Comparison of ENCODE assay signal across 8 mouse cellular contexts in genomic region chr10:80051618-80052373, GRCm38 (mm10). TPM values are rescaled to one million over a fixed set of nuclear protein-coding genes. Genes with fewer than 3 reads are reported as not detected.
A peak's percentile ranks its signal among the peaks of the same experiment; 100 is the strongest.
DNase-seq lines count a peak whose midpoint lies in the region; ATAC-seq and TF ChIP-seq lines count a peak whose summit lies in the region.

No protein-coding gene starts in this region.

- TF ChIP-seq CTCF in forebrain, postnatal 0 days (IDR thresholded peaks at IDR 0.05; ENCODE audit: low read depth), result no peak
- TF ChIP-seq CTCF in bone marrow, adult 2 months (IDR thresholded peaks at IDR 0.05; ENCODE audit: control insufficient read depth, insufficient read depth, low read length), result no peak

- peaks cover 8% of the 10 kb centered on the region; the same call in 1 of the 2 replicates for H3K27me3 ChIP-seq in forebrain, embryonic 10.5 days (ENCODE audit: poor library complexity, severe bottlenecking)
- no peaks in the 10 kb centered on the region for H3K27me3 ChIP-seq in forebrain, postnatal 0 days (ENCODE audit: insufficient read depth, low read length)
- peaks cover 19% of the 10 kb centered on the region; the same call in 1 of the 2 replicates for H3K27me3 ChIP-seq in hindbrain, embryonic 10.5 days (ENCODE audit: insufficient read depth, poor library complexity, severe bottlenecking)
- H3K27me3 ChIP-seq in limb, embryonic 14.5 days (ENCODE audit: control insufficient read depth, insufficient read depth, low read length), result no peaks in the 10 kb centered on the region
- no peaks in the 10 kb centered on the region for H3K27me3 ChIP-seq in myocyte (ENCODE audit: control insufficient read depth, insufficient read depth, insufficient read length)

- H3K36me3 ChIP-seq in forebrain, embryonic 10.5 days (replicated peaks), result peaks cover 17% of the 10 kb centered on the region
- peaks cover 11% of the 10 kb centered on the region for H3K36me3 ChIP-seq in forebrain, postnatal 0 days (ENCODE audit: insufficient read depth)
- H3K36me3 ChIP-seq in hindbrain, embryonic 10.5 days, result peaks cover 17% of the 10 kb centered on the region
- peaks cover 15% of the 10 kb centered on the region for H3K36me3 ChIP-seq in limb, embryonic 14.5 days (ENCODE audit: control insufficient read depth, insufficient read depth, low read length)
- H3K36me3 ChIP-seq in myocyte (ENCODE audit: control insufficient read depth, insufficient read depth), result peaks cover 5% of the 10 kb centered on the region

- no peak for ATAC-seq in forebrain, postnatal 0 days
- ATAC-seq in limb, embryonic 14.5 days (ENCODE audit: low FRiP score, low read depth), result no peak

- peaks cover 89% of the 10 kb centered on the region for H3K4me1 ChIP-seq in forebrain, embryonic 10.5 days
- H3K4me1 ChIP-seq in forebrain, postnatal 0 days (ENCODE audit: insufficient read depth), result peaks cover 7% of the 10 kb centered on the region; the same call in 1 of the 2 replicates
- peaks cover 6% of the 10 kb centered on the region; the same call in 1 of the 2 replicates for H3K4me1 ChIP-seq in bone marrow, adult 2 months (ENCODE audit: control insufficient read depth, insufficient read depth, low read length)
- peaks cover 86% of the 10 kb centered on the region for H3K4me1 ChIP-seq in hindbrain, embryonic 10.5 days (replicated peaks)
- H3K4me1 ChIP-seq in limb, embryonic 14.5 days (ENCODE audit: control insufficient read depth, insufficient read depth, low read length), result peaks cover 16% of the 10 kb centered on the region

- peak overlapping the region; percentile 13; the same call in 1 of the 2 replicates for H3K4me3 ChIP-seq in forebrain, embryonic 10.5 days
- H3K4me3 ChIP-seq in forebrain, postnatal 0 days (ENCODE audit: low read depth, low read length), result no peak overlapping the region
- H3K4me3 ChIP-seq in bone marrow, adult 2 months (replicated peaks; ENCODE audit: control insufficient read depth, low read depth, low read length), result no peak overlapping the region
- H3K4me3 ChIP-seq in hindbrain, embryonic 10.5 days, result peak overlapping the region; percentile 16; the same call in 1 of the 2 replicates
- H3K4me3 ChIP-seq in limb, embryonic 14.5 days (replicated peaks; ENCODE audit: low read length), result no peak overlapping the region
- no peak overlapping the region for H3K4me3 ChIP-seq in myocyte

- no peak for DNase-seq in forebrain, embryonic 10.5 days (ENCODE audit: extremely low spot score, low spot score)
- no peak for DNase-seq in forebrain, postnatal 0 days
- no peak for DNase-seq in hindbrain, embryonic 10.5 days (ENCODE audit: low spot score)
- no peak for DNase-seq in limb, embryonic 14.5 days (ENCODE audit: low spot score)
- DNase-seq in testis, postnatal 10 days (ENCODE audit: low spot score), result no peak
- DNase-seq in frontal cortex, postnatal 36 days (ENCODE audit: low spot score in 2 of 2), result no peak

- H3K9me3 ChIP-seq in forebrain, embryonic 10.5 days, result no peaks in the 10 kb centered on the region
- H3K9me3 ChIP-seq in forebrain, postnatal 0 days (ENCODE audit: low read length), result no peaks in the 10 kb centered on the region
- no peaks in the 10 kb centered on the region for H3K9me3 ChIP-seq in hindbrain, embryonic 10.5 days
- no peaks in the 10 kb centered on the region for H3K9me3 ChIP-seq in limb, embryonic 14.5 days (ENCODE audit: control insufficient read depth, low read length)

- WGBS in forebrain, embryonic 10.5 days, result 13% methylated on average over 14 of the region's 14 CpGs
- 41% methylated on average over 13 of the region's 14 CpGs for WGBS in forebrain, postnatal 0 days
- 11% methylated on average over 14 of the region's 14 CpGs for WGBS in bone marrow, adult 2 months
- WGBS in hindbrain, embryonic 10.5 days, result 25% methylated on average over 14 of the region's 14 CpGs
- 40% methylated on average over 8 of the region's 14 CpGs for WGBS in limb, embryonic 14.5 days

- H3K27ac ChIP-seq in forebrain, embryonic 10.5 days, result peak overlapping the region; percentile 82
- no peak overlapping the region for H3K27ac ChIP-seq in forebrain, postnatal 0 days (ENCODE audit: low read depth, low read length)
- H3K27ac ChIP-seq in bone marrow, adult 2 months (ENCODE audit: control insufficient read depth, insufficient read depth, low read depth, low read length, poor library complexity), result peak overlapping the region; percentile 91
- H3K27ac ChIP-seq in hindbrain, embryonic 10.5 days, result peak overlapping the region; percentile 68
- H3K27ac ChIP-seq in limb, embryonic 14.5 days (replicated peaks; ENCODE audit: low read depth, low read length), result 0 out of 2 replicates have a peak overlapping the region, but pooled peaks have one; percentile 2

- peaks cover 23% of the 10 kb centered on the region for H3K79me2 ChIP-seq in myocyte (ENCODE audit: control insufficient read depth, insufficient read depth)

- H3ac ChIP-seq in myocyte (ENCODE audit: control insufficient read depth, insufficient read length), result no peak overlapping the region

- TF ChIP-seq POLR2A in bone marrow, adult 2 months (IDR thresholded peaks at IDR 0.05; ENCODE audit: borderline replicate concordance, control insufficient read depth, low read depth, low read length), result peak; percentile 39; the same call in 1 of the 2 replicates
- no peak for TF ChIP-seq POLR2A in limb, embryonic 14.5 days (IDR thresholded peaks at IDR 0.05; ENCODE audit: borderline replicate concordance, extremely low read depth, insufficient read depth, insufficient read length)
- TF ChIP-seq POLR2A in myocyte (IDR thresholded peaks at IDR 0.05; ENCODE audit: insufficient read length, low read depth), result peak; percentile 24

- no peak overlapping the region for H3K4me2 ChIP-seq in forebrain, postnatal 0 days (ENCODE audit: low read depth)
- no peak overlapping the region for H3K4me2 ChIP-seq in limb, embryonic 14.5 days (replicated peaks; ENCODE audit: low read depth, low read length, severe bottlenecking)
- H3K4me2 ChIP-seq in myocyte (ENCODE audit: low read depth), result peak overlapping the region; percentile 74

- H3K9ac ChIP-seq in forebrain, postnatal 0 days, result no peak overlapping the region
- no peak overlapping the region for H3K9ac ChIP-seq in limb, embryonic 14.5 days (ENCODE audit: low read depth, low read length, severe bottlenecking)

RNA-seq across cellular contexts. Expression of gene Gpx4, which starts 4.8 kb away (rescaled TPM):
- 670 and 692 TPM in 2 replicates for polyA plus RNA-seq in forebrain, embryonic 10.5 days (2016; fragmentation: Nextera tagmentation; extraction: Ambion mirVana)
- 401 and 478 TPM in 2 replicates for total RNA-seq in forebrain, postnatal 0 days (2014; rRNA removed)
- polyA plus RNA-seq in forebrain, postnatal 0 days (2015; fragmentation: Nextera tagmentation; extraction: Ambion mirVana), result 644 and 800 TPM in 2 replicates
- 948 and 2,392 TPM in 2 replicates for polyA plus RNA-seq in bone marrow, adult 2 months (2011; ENCODE audit: insufficient read depth, insufficient read length, low replicate concordance, missing spikeins)
- 681 and 705 TPM in 2 replicates for polyA plus RNA-seq in hindbrain, embryonic 10.5 days (2016; fragmentation: Nextera tagmentation; extraction: Ambion mirVana)
- polyA plus RNA-seq in limb, embryonic 14.5 days (2012; rRNA removed), result 372 and 379 TPM in 2 replicates
- 466 and 493 TPM in 2 replicates for polyA plus RNA-seq in limb, embryonic 14.5 days (2014; fragmentation: Nextera tagmentation; extraction: Ambion mirVana)
- polyA plus RNA-seq in myocyte (2012; fragmentation: generic; extraction: Trizol), result 1,278 TPM

RNA-seq across cellular contexts. Expression of gene Polr2e, which starts 12.2 kb away (rescaled TPM):
- 279 and 286 TPM in 2 replicates for polyA plus RNA-seq in forebrain, embryonic 10.5 days (2016; fragmentation: Nextera tagmentation; extraction: Ambion mirVana)
- total RNA-seq in forebrain, postnatal 0 days (2014; rRNA removed), result 104 and 129 TPM in 2 replicates
- polyA plus RNA-seq in forebrain, postnatal 0 days (2015; fragmentation: Nextera tagmentation; extraction: Ambion mirVana), result 168 and 184 TPM in 2 replicates
- polyA plus RNA-seq in bone marrow, adult 2 months (2011; ENCODE audit: insufficient read depth, insufficient read length, low replicate concordance, missing spikeins), result 35.6 and 44.5 TPM in 2 replicates
- polyA plus RNA-seq in hindbrain, embryonic 10.5 days (2016; fragmentation: Nextera tagmentation; extraction: Ambion mirVana), result 261 and 268 TPM in 2 replicates
- 287 and 350 TPM in 2 replicates for polyA plus RNA-seq in limb, embryonic 14.5 days (2012; rRNA removed)
- 247 and 248 TPM in 2 replicates for polyA plus RNA-seq in limb, embryonic 14.5 days (2014; fragmentation: Nextera tagmentation; extraction: Ambion mirVana)
- polyA plus RNA-seq in myocyte (2012; fragmentation: generic; extraction: Trizol), result 209 TPM

RNA-seq across cellular contexts. Expression of gene Arhgap45, which starts 35.3 kb away (rescaled TPM):
- 8.0 and 9.1 TPM in 2 replicates for polyA plus RNA-seq in forebrain, embryonic 10.5 days (2016; fragmentation: Nextera tagmentation; extraction: Ambion mirVana)
- 2.3 and 2.4 TPM in 2 replicates for total RNA-seq in forebrain, postnatal 0 days (2014; rRNA removed)
- polyA plus RNA-seq in forebrain, postnatal 0 days (2015; fragmentation: Nextera tagmentation; extraction: Ambion mirVana), result 1.2 and 1.7 TPM in 2 replicates
- polyA plus RNA-seq in bone marrow, adult 2 months (2011; ENCODE audit: insufficient read depth, insufficient read length, low replicate concordance, missing spikeins), result 111 and 291 TPM in 2 replicates
- 8.4 and 9.0 TPM in 2 replicates for polyA plus RNA-seq in hindbrain, embryonic 10.5 days (2016; fragmentation: Nextera tagmentation; extraction: Ambion mirVana)
- polyA plus RNA-seq in limb, embryonic 14.5 days (2012; rRNA removed), result 12.8 and 14.4 TPM in 2 replicates
- polyA plus RNA-seq in limb, embryonic 14.5 days (2014; fragmentation: Nextera tagmentation; extraction: Ambion mirVana), result 3.4 and 5.7 TPM in 2 replicates
- 0.53 TPM for polyA plus RNA-seq in myocyte (2012; fragmentation: generic; extraction: Trizol)

RNA-seq across cellular contexts. Expression of gene Sbno2, which starts 53.6 kb away (rescaled TPM):
- polyA plus RNA-seq in forebrain, embryonic 10.5 days (2016; fragmentation: Nextera tagmentation; extraction: Ambion mirVana), result 14.7 and 15.6 TPM in 2 replicates
- total RNA-seq in forebrain, postnatal 0 days (2014; rRNA removed), result 19.2 and 24.2 TPM in 2 replicates
- 4.6 and 6.8 TPM in 2 replicates for polyA plus RNA-seq in forebrain, postnatal 0 days (2015; fragmentation: Nextera tagmentation; extraction: Ambion mirVana)
- polyA plus RNA-seq in bone marrow, adult 2 months (2011; ENCODE audit: insufficient read depth, insufficient read length, low replicate concordance, missing spikeins), result 37.6 and 83.8 TPM in 2 replicates
- 16.8 and 17.2 TPM in 2 replicates for polyA plus RNA-seq in hindbrain, embryonic 10.5 days (2016; fragmentation: Nextera tagmentation; extraction: Ambion mirVana)
- 24.9 and 29.5 TPM in 2 replicates for polyA plus RNA-seq in limb, embryonic 14.5 days (2012; rRNA removed)
- polyA plus RNA-seq in limb, embryonic 14.5 days (2014; fragmentation: Nextera tagmentation; extraction: Ambion mirVana), result 15.3 and 16.8 TPM in 2 replicates
- 44.6 TPM for polyA plus RNA-seq in myocyte (2012; fragmentation: generic; extraction: Trizol)

RNA-seq across cellular contexts. Expression of gene Abca7, which starts 55.5 kb away (rescaled TPM):
- 2.9 and 3.1 TPM in 2 replicates for polyA plus RNA-seq in forebrain, embryonic 10.5 days (2016; fragmentation: Nextera tagmentation; extraction: Ambion mirVana)
- total RNA-seq in forebrain, postnatal 0 days (2014; rRNA removed), result 6.1 and 6.2 TPM in 2 replicates
- polyA plus RNA-seq in forebrain, postnatal 0 days (2015; fragmentation: Nextera tagmentation; extraction: Ambion mirVana), result 1.1 TPM in 2 replicates
- polyA plus RNA-seq in bone marrow, adult 2 months (2011; ENCODE audit: insufficient read depth, insufficient read length, low replicate concordance, missing spikeins), result 54.3 and 96.9 TPM in 2 replicates
- 4.4 and 6.0 TPM in 2 replicates for polyA plus RNA-seq in hindbrain, embryonic 10.5 days (2016; fragmentation: Nextera tagmentation; extraction: Ambion mirVana)
- 6.2 and 8.0 TPM in 2 replicates for polyA plus RNA-seq in limb, embryonic 14.5 days (2012; rRNA removed)
- 2.2 and 2.4 TPM in 2 replicates for polyA plus RNA-seq in limb, embryonic 14.5 days (2014; fragmentation: Nextera tagmentation; extraction: Ambion mirVana)
- 15.6 TPM for polyA plus RNA-seq in myocyte (2012; fragmentation: generic; extraction: Trizol)

Comparison
In these comparisons a context has a peak if more than half of its experiments do, and no peak if none do; other contexts are left out.
1. H3K4me3 ChIP-seq: peak in forebrain, embryonic 10.5 days (single experiment) and hindbrain, embryonic 10.5 days (single experiment); none in forebrain, postnatal 0 days (single experiment), bone marrow, adult 2 months (single experiment), limb, embryonic 14.5 days (single experiment) and myocyte (single experiment).